Mouse (Mus musculus) left cerebral cortex, postnatal 36 days (tissue): ENCODE measurements around the gene Myrfl. TPM values are rescaled to one million over a fixed set of nuclear protein-coding genes. Genes with fewer than 3 reads are reported as not detected.

Experiments used
- DNase-seq, 2 experiments: peaks; one replicate each; pipeline ENCODE4 v3.0.0; 2021 to 2022; ENCODE audit warnings: low spot score in 2 of 2, mixed read lengths in 1 of 2
- intact Hi-C: fragments of 180-260 bp; cut with DNase I; formaldehyde crosslinking; loops from one replicate; pipeline ENCODE4 v1.15.1; 2025
- total RNA-seq, 2 experiments: library from RNA; stranded (reverse); gene quantifications; 2 replicates each; pipeline ENCODE4 v1.2.3; 2021

The Myrfl gene
- total RNA-seq, 2 experiments from 2014 or later, result 0.15 to 0.25 TPM

DNA sequence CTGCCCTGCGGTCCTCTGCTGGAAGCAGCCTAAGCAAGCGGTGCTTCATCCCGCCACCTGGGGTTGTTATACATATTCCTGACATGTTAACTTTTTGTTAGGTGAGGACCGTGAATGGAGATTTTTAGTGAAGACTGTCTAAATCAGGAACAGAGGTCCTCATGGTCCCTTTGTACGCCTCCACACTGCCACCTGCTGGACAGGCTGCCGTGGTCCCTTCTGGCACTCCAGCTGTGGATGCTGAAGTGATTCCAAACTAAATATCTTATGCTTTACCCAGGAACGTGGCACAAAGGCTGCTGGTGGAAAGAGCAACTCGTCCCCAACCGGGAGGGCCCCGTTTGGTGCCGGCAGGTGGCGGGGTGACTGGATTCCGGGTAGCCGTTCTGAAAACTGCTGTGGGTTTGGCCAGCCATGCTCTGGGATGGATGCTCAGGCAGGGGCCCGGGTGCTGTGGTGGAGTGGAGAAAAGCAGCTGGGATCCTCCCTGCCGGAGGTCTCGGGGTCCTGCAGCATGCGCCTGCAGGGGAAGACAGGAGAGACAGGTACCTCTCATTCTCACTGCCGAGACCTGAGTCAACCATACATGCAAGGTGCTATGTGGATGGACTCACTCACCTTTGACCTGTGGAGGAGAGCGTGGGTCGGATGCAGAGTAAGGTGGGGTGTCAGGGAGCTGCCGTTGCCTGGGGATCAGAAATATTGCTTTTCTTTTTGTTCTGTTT, 47.8 kb downstream of the Myrfl start:
- peak; percentile 78 to 84 for DNase-seq
- intact Hi-C loops, result loop anchor here (5.0 kb wide), 1 partner anchor 517 kb away; no protein-coding TSS in a partner anchor

GRCm38 (mm10) chr10:116841551-116841950, 55.2 kb downstream of the Myrfl start:
- intact Hi-C loops, result no loop called here
- DNase-seq, result no peak

DNA sequence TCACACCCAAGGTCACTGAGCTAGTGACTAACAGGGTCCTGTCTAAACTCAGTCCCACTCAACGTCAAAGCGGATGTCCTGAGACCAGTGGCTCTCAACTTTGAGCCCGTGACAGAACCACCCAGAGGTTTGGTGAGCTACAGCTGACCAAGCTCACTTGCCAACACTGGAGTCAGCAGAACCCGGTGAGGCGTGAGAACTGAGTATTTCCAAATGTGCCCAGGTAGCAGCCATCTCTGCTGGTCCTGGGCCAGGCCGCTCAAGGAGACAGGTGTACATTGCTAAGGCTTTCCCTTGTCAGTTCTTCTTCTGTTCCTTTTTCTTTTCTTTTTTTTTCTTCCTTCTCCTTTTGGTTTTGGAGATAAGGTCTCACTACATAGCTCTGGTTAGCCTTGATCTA, 66.0 kb downstream of the Myrfl start:
- no peak for DNase-seq
- intact Hi-C loops, result no loop called here

GRCm38 (mm10) chr10:116828099-116828498, 68.6 kb downstream of the Myrfl start:
- intact Hi-C loops, result no loop called here
- DNase-seq, result no peak

DNA sequence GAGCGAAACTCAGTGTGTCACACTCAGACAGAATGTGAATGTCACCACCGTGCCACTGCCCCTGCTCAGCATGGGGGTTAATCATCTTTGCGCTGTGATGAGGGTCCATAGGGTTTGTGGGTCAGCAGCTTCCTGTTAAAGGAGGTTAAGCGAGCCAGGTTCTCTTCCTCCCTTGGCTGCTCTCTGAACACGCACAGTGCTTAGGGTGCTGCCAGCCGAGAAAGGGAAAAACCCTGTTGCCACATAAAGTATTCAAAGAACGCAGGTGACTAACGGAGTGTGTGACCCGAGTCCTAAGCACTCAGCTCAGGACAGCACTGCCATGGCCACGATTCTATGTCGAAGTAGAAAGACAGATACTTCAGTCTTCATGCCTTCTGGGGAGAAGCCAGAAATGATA, 69.4 kb downstream of the Myrfl start:
- intact Hi-C loops, result no loop called here
- DNase-seq, result no peak

GRCm38 (mm10) chr10:116815311-116816060, 81.2 kb downstream of the Myrfl start:
- DNase-seq, result no peak
- intact Hi-C loops, result no loop called here

- intact Hi-C loops, result no loop called here
- no peak for DNase-seq
These were observed 83.6 kb downstream of the Myrfl start for GRCm38 (mm10) chr10:116813150-116813549.

DNA sequence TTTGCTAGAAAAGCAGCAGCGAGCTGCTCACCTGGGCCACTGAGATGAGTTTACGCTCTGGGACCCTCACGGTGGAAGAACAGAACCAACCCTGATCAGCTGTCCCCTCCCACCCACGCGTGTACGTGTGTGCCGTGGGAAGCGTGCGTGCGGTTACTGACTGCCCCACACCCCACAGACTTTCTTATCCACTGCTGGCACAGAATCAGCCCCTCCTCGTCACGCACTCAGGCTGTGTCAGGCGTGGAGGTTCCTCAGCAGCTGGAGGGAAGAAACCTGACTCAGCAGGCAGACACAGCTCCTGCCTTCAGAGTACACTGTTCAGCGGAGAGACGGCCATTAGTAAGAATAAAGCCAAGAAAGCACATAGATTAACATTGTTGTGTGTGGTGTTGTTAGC, 86.0 kb downstream of the Myrfl start:
- intact Hi-C loops, result no loop called here

GRCm38 (mm10) chr10:116809383-116809782, 87.3 kb downstream of the Myrfl start:
- intact Hi-C loops, result no loop called here
- no peak for DNase-seq

More for the DNA sequence above, 86.0 kb downstream of the Myrfl start:
- peak; percentile 19 to 35 for DNase-seq

GRCm38 (mm10) chr10:116808556-116809353, 88.0 kb downstream of the Myrfl start:
- no peak for DNase-seq
- intact Hi-C loops, result no loop called here

GRCm38 (mm10) chr10:116802178-116802794, 94.4 kb downstream of the Myrfl start:
- intact Hi-C loops, result no loop called here
- DNase-seq, result no peak

GRCm38 (mm10) chr10:116801281-116801680, 95.4 kb downstream of the Myrfl start:
- intact Hi-C loops, result no loop called here
- DNase-seq, result no peak

DNA sequence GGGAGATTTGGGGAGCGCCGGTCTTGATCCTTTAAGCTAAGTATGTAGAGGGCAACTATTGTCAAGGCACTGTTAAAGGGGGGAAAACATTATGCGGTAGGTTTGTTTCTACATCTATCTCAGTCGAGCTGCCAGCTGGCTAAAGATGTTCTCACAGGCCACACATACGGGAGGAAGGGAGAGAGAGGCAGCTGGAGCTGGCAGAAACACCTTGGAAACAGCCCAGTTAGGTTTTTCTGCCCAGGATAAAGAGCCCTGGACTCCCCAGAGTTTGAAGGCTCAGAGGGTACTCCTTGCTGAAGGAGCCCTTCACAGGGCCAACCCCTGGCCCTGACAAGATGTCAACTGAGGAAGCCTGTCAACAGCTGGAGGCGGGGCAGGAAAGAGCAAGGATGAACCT, 100.7 kb downstream of the Myrfl start:
- DNase-seq, result no peak

GRCm38 (mm10) chr10:116789096-116789495, 107.6 kb downstream of the Myrfl start:
- no peak for DNase-seq

More for the DNA sequence above, 100.7 kb downstream of the Myrfl start:
- intact Hi-C loops, result no loop called here

DNA sequence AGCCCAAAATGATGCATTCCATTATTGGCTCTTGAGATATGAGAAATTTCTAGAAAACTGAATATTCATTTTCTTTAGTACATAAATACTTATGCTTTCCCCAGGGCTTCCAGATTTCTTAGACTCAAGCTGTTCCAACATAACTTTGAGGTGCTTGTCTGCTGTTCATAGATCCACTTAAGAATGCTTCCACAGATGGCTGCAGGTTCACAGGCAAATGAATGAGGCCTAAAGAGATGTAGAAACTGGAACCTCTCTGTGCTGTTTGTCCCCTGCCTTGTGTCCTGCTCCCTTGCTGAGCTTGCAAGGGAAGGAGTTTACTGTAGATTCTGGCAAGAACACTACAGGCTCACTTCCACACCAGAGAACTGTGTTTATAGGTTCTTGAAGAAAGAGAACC, 108.3 kb downstream of the Myrfl start:
- intact Hi-C loops, result no loop called here
- DNase-seq, result no peak

More at GRCm38 (mm10) chr10:116789096-116789495, 107.6 kb downstream of the Myrfl start:
- intact Hi-C loops, result no loop called here

DNA sequence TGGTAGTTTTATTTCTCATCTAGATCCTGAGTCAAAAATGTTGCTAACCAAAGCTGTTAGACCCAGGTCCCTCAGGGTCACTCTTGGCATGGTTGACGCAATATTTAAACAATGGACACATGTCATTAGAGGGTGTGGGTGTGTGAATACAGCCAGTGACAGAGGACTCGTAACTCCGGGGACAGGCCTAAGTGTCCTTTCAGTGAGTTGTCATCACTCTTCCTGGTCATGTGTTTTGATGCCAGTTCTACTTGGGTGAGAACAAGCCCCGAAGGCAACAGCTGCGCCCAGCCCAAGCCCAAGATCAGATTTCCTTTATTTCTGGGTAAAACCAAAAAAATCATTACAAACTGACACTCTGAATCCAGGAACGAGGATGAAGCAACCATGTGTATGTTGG, 112.6 kb downstream of the Myrfl start:
- intact Hi-C loops, result no loop called here
- no peak for DNase-seq

DNA sequence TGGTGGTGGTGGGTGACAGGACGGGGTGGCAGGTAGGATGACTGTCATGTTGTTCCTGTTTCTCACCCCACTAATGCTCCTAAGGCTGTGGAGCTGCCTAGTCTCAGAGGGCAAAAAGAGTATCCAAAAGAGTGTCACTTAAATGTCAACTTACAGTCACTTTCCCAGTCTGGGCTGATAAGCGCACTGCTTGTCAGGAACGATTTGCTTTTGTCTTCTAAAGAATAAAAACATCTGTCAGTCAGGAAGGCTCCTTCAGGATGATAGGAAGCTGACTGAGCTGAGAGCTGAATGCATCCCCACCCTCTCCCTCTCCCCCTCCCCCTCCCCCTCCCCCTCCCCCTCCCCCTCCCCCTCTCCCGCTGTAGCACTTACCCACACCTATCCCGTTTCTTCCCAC, 113.7 kb downstream of the Myrfl start:
- no peak for DNase-seq
- intact Hi-C loops, result no loop called here

DNA sequence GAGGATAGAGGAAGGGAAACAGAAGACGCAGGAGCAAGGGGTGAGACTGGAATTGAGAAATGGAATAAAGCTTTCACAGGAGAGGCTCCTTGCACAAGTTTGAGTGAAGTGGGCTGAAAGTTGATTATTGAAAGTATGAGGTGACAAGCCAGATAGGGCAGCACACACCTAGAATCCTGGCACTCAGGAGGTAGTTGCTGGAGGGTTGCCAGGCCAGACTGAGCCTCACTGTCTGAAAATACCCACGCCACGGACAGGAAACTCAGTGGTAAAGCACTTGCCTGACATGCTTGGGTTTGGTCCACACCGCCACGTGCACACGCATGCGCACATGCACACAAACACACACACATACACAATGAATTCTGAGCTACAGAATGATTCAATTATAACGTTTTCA, 118.8 kb downstream of the Myrfl start:
- intact Hi-C loops, result no loop called here
- DNase-seq, result no peak

DNA sequence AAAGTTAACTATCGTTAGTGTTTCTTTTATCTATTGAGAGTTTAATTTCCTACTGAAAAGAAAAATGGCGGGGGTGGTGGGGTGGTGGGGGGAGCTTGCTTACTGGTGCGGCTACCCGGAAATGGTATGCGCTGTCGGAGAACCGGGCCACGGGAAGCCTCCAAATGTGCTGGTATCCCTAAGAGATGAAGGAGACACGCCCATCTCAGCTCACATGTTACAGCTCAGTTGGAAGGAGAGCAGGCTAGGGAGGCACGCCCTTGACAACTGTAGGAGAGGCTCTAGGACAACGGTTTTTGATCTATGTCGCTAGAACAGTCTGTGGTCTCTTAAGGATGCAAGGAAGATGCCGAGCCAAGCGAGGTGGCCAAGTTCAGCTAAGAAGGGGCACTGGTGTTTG, 119.9 kb downstream of the Myrfl start:
- no peak for DNase-seq
- intact Hi-C loops, result no loop called here
